Mouse (Mus musculus): ENCODE results near the gene Mex3d.

The Mex3d gene

GRCm38 (mm10) chr10:80387522-80387959 is at the start of gene Mex3d:
TSS of gene Mex3d (minus strand) at chr10:80387659.
- DNase-seq (ENCODE audit: low read depth): peak; percentile 97

- DNase-seq (ENCODE audit: low read depth): peak; percentile 64
These were observed 48.8 kb upstream of the Mex3d start for GRCm38 (mm10) chr10:80436276-80436675.

GRCm38 (mm10) chr10:80435764-80436163 is 48.3 kb upstream of the Mex3d start:
- DNase-seq (ENCODE audit: low read depth): peak; percentile 76

- DNase-seq (ENCODE audit: low read depth): no peak
These were observed 47.4 kb upstream of the Mex3d start for GRCm38 (mm10) chr10:80434823-80435222.

GRCm38 (mm10) chr10:80434233-80434592 is 46.8 kb upstream of the Mex3d start:
- no peak for DNase-seq (ENCODE audit: low read depth)

GRCm38 (mm10) chr10:80433513-80434232 is 46.2 kb upstream of the Mex3d start, which contains the start of gene Tcf3:
TSS of gene Tcf3 (minus strand) at chr10:80433647.
- DNase-seq (ENCODE audit: low read depth): peak; percentile 99

DNA sequence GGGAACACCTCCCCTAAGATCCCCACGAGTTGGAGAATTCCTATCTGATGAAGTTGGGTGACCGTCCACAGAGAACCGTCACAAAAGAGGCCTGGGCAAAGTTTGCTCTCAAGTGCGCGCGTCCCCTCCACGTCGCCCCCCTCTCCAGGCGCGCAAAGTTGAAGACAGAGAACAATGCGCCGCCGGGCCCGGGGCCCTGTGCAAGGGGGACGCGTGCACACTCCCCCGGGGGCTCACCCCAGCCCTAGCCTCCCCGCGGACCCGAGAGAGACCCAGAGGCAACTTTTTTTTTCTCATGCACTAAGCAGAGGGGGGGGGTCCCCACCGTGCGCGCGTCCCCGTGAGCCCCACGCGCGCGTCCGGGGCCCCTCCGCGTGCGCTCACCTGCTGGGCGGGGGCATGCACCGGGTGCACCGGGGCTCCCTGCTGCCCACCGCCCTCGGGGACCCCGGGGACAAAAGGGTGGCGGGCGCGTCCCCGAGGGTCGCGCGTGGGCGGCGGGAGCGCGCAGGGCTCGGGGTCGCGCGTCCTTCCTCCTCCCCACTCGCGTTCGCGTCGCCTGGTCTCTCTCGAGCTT is 45.6 kb upstream of the Mex3d start:
- DNase-seq (ENCODE audit: low read depth): peak; percentile 60

- DNase-seq (ENCODE audit: low read depth): no peak
These were observed 44.9 kb upstream of the Mex3d start for GRCm38 (mm10) chr10:80432387-80432785.

- peak; percentile 24 for DNase-seq (ENCODE audit: low read depth)
These were observed 44.3 kb upstream of the Mex3d start for GRCm38 (mm10) chr10:80431570-80432386.

DNA sequence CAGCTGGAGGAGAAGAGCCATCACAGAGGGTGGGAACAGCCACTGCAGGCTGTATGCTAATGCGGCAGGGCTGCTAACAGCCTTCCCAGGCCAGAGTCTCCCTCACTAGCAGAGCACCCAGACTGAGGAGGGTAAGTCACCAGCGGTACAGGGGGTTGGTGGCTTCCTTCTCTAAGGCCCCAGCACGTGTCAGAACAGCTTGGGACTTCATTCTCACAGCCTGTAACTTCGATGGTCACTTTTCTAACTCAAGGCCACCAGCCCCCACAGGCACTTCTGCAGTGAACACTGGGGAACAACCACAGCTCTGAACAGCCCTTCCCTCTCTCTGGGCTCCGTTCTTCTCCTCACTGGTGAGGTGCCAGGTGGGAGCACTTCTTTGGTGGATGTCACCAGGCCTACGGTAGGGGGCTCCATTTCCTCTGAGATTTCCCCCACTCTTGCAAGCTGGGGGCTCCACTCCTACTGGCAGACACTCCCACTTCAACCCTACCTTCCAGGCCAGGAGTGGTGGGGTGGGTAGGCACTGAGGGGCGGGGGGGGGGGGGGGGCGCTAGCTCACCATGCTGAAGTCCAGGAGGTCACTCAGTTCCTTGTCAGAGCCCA is 43.0 kb upstream of the Mex3d start:
- no peak for DNase-seq (ENCODE audit: low read depth)

DNA sequence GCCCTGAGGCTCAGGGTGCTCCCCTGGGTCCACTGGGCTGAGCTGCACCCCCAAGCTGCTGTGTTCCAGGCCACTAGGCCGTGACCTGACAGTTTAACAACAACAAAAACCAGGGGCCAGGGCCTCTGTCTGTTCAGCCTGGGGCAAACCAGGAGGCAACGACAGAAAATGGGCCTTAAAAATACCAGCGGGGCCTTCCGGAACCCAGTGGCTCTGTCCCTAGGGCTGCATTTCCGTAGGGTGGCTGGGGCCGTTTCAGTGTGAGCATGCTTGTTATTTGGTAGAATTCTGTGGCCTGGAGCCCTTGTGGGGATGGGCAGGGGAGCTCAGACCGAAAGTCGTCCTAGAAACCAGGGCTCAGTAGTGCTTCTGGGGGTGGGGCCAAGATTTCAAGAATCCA is 42.3 kb upstream of the Mex3d start:
- DNase-seq (ENCODE audit: low read depth): no peak

DNA sequence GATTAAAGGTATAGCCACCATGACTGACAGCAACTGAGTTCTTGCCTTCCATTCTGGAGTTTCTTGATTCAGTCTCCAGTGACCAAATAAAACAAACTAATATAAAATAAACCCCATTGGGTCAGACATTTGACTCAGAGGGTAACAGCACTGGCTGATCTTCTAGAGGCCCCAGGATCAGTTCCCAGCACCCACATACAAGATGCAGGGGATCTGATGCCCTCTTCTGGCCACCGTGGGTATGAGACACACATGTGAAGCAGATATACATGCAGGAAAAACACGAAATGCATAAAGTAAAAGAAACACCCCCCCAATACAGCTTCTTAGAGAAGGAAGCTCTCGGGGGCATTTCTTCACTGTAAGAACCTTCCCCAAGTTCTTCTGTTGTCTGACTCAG is 37.6 kb upstream of the Mex3d start:
- no peak for DNase-seq (ENCODE audit: low read depth)

- peak; percentile 58 for DNase-seq (ENCODE audit: low read depth)
These were observed 36.1 kb upstream of the Mex3d start for GRCm38 (mm10) chr10:80423562-80423961.

DNA sequence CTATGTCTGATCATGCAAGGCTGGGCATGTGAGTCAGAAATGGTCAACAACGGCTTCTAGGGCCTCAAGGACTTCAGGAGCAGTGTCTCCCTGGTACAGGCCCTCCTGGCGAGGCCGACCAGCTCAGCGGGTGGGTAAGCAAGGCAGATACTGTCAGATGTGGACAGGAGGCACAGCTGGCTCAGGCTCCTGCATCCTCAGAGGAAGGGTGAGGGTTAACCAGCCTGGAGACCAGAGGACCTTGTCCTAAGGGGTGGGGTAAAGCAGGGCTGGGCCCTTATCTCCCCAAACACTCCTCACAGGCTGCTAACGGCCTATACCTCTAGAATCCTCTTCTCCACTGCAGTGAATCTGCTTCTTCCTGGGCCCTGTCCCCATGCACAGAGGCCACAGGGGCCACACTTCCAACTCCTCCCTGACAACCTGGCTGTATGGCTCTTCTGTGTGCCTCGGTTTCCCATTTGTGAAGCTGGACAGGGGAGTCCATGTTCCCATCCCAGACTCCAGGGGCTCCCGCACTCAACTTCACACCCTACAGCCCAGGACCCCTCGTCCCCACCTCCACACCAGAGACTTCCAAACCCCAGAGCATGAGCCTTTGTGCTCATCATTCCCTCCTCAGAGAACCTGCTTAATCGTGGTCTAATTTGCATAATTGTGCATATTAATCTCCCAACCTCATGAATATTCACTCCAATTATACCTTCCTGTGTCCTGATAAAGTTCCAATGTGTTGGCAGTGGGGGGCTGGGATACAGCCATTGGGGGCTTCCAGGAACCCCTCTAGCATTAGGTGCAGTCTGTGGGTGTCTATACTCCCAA is 34.4 kb upstream of the Mex3d start:
- no peak for DNase-seq (ENCODE audit: low read depth)

DNA sequence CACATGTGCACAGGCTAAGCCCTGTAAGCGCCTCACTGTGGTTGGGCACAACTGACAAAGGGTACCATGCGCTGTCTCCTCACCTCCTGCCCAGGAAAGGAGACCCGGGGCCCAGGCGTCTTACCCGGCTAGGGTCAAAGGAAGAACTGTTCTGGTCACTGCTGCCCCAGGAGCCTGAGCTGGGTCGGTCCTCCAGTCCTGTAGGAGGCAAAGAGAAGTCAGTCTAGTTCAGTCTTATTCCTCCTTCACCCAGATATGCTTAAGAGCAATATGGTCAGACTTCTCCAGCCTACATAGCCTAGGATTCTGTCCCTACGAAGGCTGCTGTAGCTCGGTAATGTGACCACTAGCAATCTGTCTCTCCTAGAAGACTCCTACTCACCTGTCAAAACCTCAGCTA is 33.7 kb upstream of the Mex3d start:
- DNase-seq (ENCODE audit: low read depth): no peak

- no peak for DNase-seq (ENCODE audit: low read depth)
These were observed 33.3 kb upstream of the Mex3d start for GRCm38 (mm10) chr10:80420729-80421128.

GRCm38 (mm10) chr10:80419419-80419818 is 32.0 kb upstream of the Mex3d start:
- no peak for DNase-seq (ENCODE audit: low read depth)

DNA sequence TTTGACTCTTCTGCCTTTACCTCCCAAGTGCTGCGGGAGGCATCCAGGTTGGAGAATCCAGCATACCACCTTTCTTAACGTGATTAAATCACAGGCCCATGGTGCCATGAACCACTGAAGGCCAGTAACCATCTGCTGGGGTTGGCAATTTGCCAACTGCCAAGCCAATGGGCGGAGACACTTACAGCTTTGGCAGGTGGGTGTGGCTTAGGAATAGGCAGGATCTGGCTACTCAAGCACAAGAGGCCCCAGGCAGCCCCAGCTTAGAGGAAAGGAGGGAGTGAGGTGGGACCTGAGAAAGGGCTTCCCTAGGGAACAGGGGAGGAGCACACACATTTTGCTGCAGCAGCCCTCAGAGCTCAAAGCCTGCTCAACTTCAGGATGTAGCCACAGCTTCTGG is 30.9 kb upstream of the Mex3d start:
- DNase-seq (ENCODE audit: low read depth): peak; percentile 69

GRCm38 (mm10) chr10:80417841-80418240 is 30.4 kb upstream of the Mex3d start:
- DNase-seq (ENCODE audit: low read depth): no peak

DNA sequence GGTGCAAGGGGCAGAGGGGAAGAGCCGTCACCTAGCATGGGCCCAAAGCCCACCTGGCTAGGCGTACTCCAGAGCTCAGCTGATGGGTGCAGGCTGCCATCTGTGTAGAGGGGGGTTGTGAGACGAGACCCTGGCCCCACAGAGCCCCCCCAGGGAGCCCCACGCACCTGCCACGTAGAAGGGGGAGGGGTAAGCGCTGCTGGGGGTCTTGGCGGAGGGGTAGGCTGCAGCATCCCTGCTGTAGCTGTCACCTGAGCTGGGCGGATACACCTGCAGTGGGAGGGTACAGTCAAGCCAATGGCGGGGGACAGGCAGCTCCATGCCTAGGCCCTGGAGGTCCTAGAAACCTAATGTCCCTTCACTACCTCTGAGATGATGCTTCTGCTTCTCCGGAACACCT is 29.9 kb upstream of the Mex3d start:
- DNase-seq (ENCODE audit: low read depth): no peak

- DNase-seq (ENCODE audit: low read depth): no peak
These were observed 28.1 kb upstream of the Mex3d start for GRCm38 (mm10) chr10:80415566-80415965.
